Mouse (Mus musculus): ENCODE data around the gene Il31.

GRCm38 (mm10) chr5:123514871-123515270, 25.6 kb upstream of the Il31 start:
- TF ChIP-seq CTCF (IDR thresholded peaks at IDR 0.05; ENCODE audit: low read depth) = no peak
- TF ChIP-seq EP300 (optimal IDR thresholded peaks at IDR 0.05) = no peak
